Mouse (Mus musculus) heart, embryonic 12.5 days (tissue): ENCODE results near the gene Prf1. TPM values are rescaled to one million over a fixed set of nuclear protein-coding genes. Genes with fewer than 3 reads are reported as not detected.

Experiments
- ATAC-seq: fragments of 200-750 bp; cut with Nextera tagmentation; 2 replicates; pipeline ENCODE4 v1.8.0; 2017; ENCODE audit warnings: moderate TSS enrichment, moderate library complexity; ENCODE audit not compliant: insufficient number of reproducible peaks, low FRiP score
- H3K27ac ChIP-seq: fragments of 300-500 bp; sonication (generic); 2 replicates; pipeline ENCODE4 v1.5.1; 2016; ENCODE audit warnings: mild to moderate bottlenecking, moderate library complexity; ENCODE audit not compliant: poor library complexity, severe bottlenecking
- H3K27me3 ChIP-seq: fragments of 300-500 bp; sonication (generic); replicated peaks from 2 replicates; pipeline ENCODE4 v1.6.1; 2016; ENCODE audit warnings: mild to moderate bottlenecking, moderate library complexity
- H3K36me3 ChIP-seq: fragments of 300-500 bp; sonication (generic); 2 replicates; pipeline ENCODE4 v1.6.1; 2016; ENCODE audit warnings: mild to moderate bottlenecking, moderate library complexity
- H3K4me1 ChIP-seq: fragments of 300-500 bp; sonication (generic); replicated peaks from 2 replicates; pipeline ENCODE4 v1.6.1; 2016; ENCODE audit warnings: mild to moderate bottlenecking
- H3K4me2 ChIP-seq: fragments of 300-500 bp; sonication (generic); 2 replicates; pipeline ENCODE4 v1.6.1; 2016; ENCODE audit warnings: mild to moderate bottlenecking, moderate library complexity
- H3K4me3 ChIP-seq: fragments of 300-500 bp; sonication (generic); 2 replicates; pipeline ENCODE4 v1.5.1; 2016; ENCODE audit warnings: mild to moderate bottlenecking
- H3K9ac ChIP-seq: fragments of 300-500 bp; sonication (generic); 2 replicates; pipeline ENCODE4 v1.6.1; 2016; ENCODE audit warnings: mild to moderate bottlenecking, moderate library complexity
- H3K9me3 ChIP-seq: fragments of 300-500 bp; sonication (generic); replicated peaks from 2 replicates; pipeline ENCODE4 v1.6.1; 2016; ENCODE audit warnings: mild to moderate bottlenecking, moderate library complexity
- WGBS: fragments of 180-500 bp; shearing (Covaris S2); methylation state at CpG from one replicate; pipeline ENCODE4 v1.1.7; 2016; 5-methylcytosine and 5-hydroxymethylcytosine counted together
- polyA plus RNA-seq: library from polyadenylated mRNA; unstranded; fragments of >200 nt; fragmentation: Nextera tagmentation; extraction: Ambion mirVana; gene quantifications from 2 replicates; pipeline ENCODE4 v1.2.1, GENCODE M21; 2016

Prf1 gene
- 0.10 TPM in 1 of 2 replicates, not detected in the other for polyA plus RNA-seq

DNA sequence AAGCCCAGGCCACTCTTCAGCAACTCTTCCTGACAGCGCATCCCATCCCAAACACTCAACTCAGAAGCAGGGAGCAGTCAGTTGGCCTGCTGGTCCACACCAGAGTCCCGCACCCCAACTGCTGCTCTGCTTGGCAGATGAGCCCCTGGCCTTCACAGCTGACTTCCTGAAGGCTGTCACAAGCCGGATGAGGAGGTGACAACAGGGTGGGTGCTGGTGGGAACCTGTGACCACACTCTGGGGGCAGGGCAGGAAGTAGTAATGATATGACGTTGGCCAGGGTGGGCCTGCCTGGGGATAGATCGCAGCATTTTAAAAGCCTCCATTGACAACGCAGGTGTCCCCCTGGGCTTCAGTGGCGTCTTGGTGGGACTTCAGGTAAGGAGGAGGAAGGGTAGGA, at the start of gene Prf1:
Prf1 (plus strand) TSS at position 357 of the 400 bp plus-strand sequence.
- Histone ChIP-seq H3K27me3 (no peaks in the 10 kb centered on the region), H3K4me3 (no peak within 1 kb of the TSS), H3K9ac (no peak within 1 kb of the TSS), H3K27ac (no peak within 1 kb of the TSS), H3K4me1 (peaks cover 2% of the 10 kb centered on the region; the same call in 1 of the 2 replicates), H3K36me3 (no peaks in the 10 kb centered on the region), H3K4me2 (no peak within 1 kb of the TSS), H3K9me3 (no peaks in the 10 kb centered on the region)
- 58% methylated on average over 7 of the region's 7 CpGs for WGBS
- no peak for ATAC-seq

GRCm38 (mm10) chr10:61248596-61249114, 49.0 kb upstream of the Prf1 start:
- WGBS = 71% methylated on average over 13 of the region's 13 CpGs
- no peak overlapping the region for H3K4me2 ChIP-seq
- no peaks in the 10 kb centered on the region; the same call in 1 of the 2 replicates for H3K9me3 ChIP-seq
- no peak overlapping the region for H3K9ac ChIP-seq
- H3K4me3 ChIP-seq = no peak overlapping the region
- ATAC-seq = no peak
- no peak overlapping the region for H3K27ac ChIP-seq
- peaks cover 6% of the 10 kb centered on the region; the same call in 1 of the 2 replicates for H3K4me1 ChIP-seq
- no peaks in the 10 kb centered on the region for H3K36me3 ChIP-seq
- no peaks in the 10 kb centered on the region for H3K27me3 ChIP-seq

DNA sequence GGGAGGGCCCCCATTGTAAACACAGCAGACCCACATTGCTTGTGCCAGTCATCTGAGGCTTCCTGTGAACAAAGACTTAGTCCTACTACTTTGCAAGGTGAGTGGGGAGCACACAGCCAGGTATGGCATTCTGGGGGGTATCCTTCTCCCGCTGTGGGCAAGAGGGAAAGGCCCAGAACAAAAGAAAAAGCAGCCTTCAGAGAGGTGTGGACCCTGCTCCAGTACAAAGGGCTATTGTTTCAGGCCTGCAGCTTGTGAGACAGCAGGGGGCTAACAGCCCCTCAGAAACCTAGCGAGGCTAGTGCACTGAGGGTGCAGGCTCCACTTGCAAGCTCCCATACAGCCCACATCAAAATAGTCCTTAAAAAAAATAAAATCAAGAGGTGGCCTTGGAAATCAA, 47.7 kb upstream of the Prf1 start:
- Histone ChIP-seq H3K9ac (no peak overlapping the region), H3K4me1 (peaks cover 6% of the 10 kb centered on the region; the same call in 1 of the 2 replicates), H3K4me2 (no peak overlapping the region), H3K27ac (no peak overlapping the region), H3K36me3 (no peaks in the 10 kb centered on the region), H3K27me3 (no peaks in the 10 kb centered on the region), H3K4me3 (no peak overlapping the region), H3K9me3 (no peaks in the 10 kb centered on the region; the same call in 1 of the 2 replicates)
- no peak for ATAC-seq
- WGBS = 64% methylated on average over 2 of the region's 2 CpGs

GRCm38 (mm10) chr10:61254761-61255160, 42.9 kb upstream of the Prf1 start:
- Histone ChIP-seq H3K4me1 (0 out of 2 replicates have a peak, but pooled peaks cover 3% of the 10 kb centered on the region), H3K27me3 (no peaks in the 10 kb centered on the region), H3K27ac (no peak overlapping the region), H3K4me2 (no peak overlapping the region), H3K4me3 (no peak overlapping the region), H3K9ac (no peak overlapping the region), H3K9me3 (peaks cover 4% of the 10 kb centered on the region; the same call in 1 of the 2 replicates), H3K36me3 (no peaks in the 10 kb centered on the region)
- no peak for ATAC-seq
- WGBS = 89% methylated on average over 6 of the region's 6 CpGs

GRCm38 (mm10) chr10:61255190-61255589, 42.4 kb upstream of the Prf1 start:
- H3K27me3 ChIP-seq = no peaks in the 10 kb centered on the region
- H3K4me2 ChIP-seq = no peak overlapping the region
- no peak for ATAC-seq
- no peak overlapping the region for H3K27ac ChIP-seq
- whole genome bisulfite sequencing = 82% methylated on average over 8 of the region's 8 CpGs
- no peaks in the 10 kb centered on the region for H3K36me3 ChIP-seq
- no peak overlapping the region for H3K4me3 ChIP-seq
- H3K9me3 ChIP-seq = peaks cover 4% of the 10 kb centered on the region; the same call in 1 of the 2 replicates
- no peak overlapping the region for H3K9ac ChIP-seq
- 0 out of 2 replicates have a peak, but pooled peaks cover 3% of the 10 kb centered on the region for H3K4me1 ChIP-seq

DNA sequence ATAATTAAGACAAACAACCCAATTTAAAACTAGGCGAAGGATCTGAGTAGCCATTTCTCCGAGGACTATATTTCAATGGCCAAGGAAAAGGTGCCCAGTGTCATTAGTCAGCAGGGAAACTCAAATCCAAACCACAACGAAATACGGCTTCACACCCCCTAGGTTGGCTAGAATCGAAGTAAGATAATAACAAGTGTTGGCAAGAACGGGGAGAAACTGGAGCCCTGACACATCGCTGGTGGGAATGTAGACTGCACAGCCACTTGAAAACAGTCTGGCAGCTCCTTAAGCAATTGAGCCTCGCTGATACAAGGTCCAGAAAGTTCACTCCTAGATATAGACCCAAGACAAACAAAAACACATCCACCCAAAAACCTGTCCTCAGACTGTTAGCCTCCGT, 41.0 kb upstream of the Prf1 start:
- Histone ChIP-seq H3K4me3 (no peak overlapping the region), H3K4me1 (0 out of 2 replicates have a peak, but pooled peaks cover 3% of the 10 kb centered on the region), H3K9ac (no peak overlapping the region), H3K36me3 (no peaks in the 10 kb centered on the region), H3K4me2 (no peak overlapping the region), H3K27me3 (no peaks in the 10 kb centered on the region), H3K9me3 (peaks cover 4% of the 10 kb centered on the region; the same call in 1 of the 2 replicates), H3K27ac (no peak overlapping the region)
- WGBS = 86% methylated on average over 9 of the region's 9 CpGs
- ATAC-seq = no peak

DNA sequence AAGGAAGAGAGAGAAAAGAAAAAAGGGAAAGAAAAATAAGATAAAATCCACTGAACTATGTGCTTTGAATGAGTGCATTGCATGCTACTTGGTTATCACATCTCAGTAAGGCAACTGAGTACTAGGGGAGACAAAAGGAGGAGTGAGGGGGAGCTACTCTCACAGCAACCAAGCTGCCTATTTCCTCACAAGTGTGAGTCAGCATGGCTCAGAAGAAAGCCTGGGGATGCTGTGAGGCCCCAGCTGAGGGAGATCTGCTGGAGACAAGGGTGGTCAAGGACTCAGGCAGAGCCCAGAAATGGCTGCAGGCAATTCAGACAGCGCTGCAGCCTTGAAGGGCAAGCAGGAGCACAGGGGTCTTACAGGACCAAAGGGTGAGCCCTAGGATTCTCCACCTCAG, 39.5 kb upstream of the Prf1 start:
- no peak overlapping the region for H3K27ac ChIP-seq
- WGBS = 76% methylated on average over 1 of the region's 1 CpGs
- H3K36me3 ChIP-seq = no peaks in the 10 kb centered on the region
- no peak overlapping the region for H3K9ac ChIP-seq
- no peak overlapping the region for H3K4me3 ChIP-seq
- H3K27me3 ChIP-seq = no peaks in the 10 kb centered on the region
- peaks cover 4% of the 10 kb centered on the region; the same call in 1 of the 2 replicates for H3K9me3 ChIP-seq
- H3K4me2 ChIP-seq = no peak overlapping the region
- H3K4me1 ChIP-seq = 0 out of 2 replicates have a peak, but pooled peaks cover 3% of the 10 kb centered on the region
- ATAC-seq = no peak

DNA sequence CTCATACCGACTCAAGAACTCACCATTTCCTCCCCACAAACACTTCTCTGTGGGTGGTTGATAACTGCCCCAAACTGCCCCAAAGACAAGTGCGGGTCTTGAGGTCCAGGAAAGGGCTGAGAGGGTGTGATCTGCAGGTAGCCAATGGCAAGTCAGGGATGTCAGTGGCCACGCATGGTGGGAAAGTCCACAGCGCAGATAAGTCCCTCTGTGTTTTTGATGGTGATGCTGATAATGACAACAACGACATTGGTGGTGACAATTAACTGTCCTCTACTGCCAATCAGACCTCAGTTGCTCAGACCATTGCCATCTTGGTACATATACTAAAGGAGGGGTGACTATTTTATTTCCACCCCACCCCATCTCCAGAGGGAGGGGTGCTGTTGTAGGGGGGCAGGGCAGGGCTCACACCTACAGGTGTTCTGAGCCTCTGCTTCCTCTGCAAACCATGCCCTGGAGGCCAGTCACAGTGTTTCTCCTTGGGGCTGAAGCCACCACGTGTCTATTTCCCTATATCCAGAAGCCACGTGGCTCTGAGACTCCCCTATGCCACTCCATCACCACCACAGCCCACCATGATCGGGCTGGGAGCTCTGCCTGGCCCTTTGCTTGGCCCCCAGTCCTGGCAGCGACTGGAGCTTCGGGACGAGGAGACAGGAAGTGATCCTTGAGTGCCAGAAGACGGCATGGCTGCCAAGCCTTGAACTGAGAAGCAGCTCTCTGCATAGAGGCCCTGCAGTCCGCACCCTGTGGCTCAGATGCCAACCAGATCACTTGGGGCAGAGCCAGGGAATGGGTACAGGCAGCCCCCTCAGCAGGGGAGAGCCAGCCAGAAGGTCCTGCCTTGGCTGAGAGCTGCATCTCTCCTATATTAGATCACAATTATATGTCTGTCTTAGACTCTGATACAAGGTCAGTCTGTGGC, 36.1 kb upstream of the Prf1 start:
- peaks cover 4% of the 10 kb centered on the region; the same call in 1 of the 2 replicates for H3K9me3 ChIP-seq
- no peaks in the 10 kb centered on the region for H3K27me3 ChIP-seq
- no peak overlapping the region for H3K9ac ChIP-seq
- no peaks in the 10 kb centered on the region for H3K36me3 ChIP-seq
- H3K27ac ChIP-seq = no peak overlapping the region
- 0 out of 2 replicates have a peak, but pooled peaks cover 3% of the 10 kb centered on the region for H3K4me1 ChIP-seq
- 49% methylated on average over 13 of the region's 13 CpGs for WGBS
- ATAC-seq = no peak; the same call in 1 of the 2 replicates
- no peak overlapping the region for H3K4me2 ChIP-seq
- H3K4me3 ChIP-seq = no peak overlapping the region

DNA sequence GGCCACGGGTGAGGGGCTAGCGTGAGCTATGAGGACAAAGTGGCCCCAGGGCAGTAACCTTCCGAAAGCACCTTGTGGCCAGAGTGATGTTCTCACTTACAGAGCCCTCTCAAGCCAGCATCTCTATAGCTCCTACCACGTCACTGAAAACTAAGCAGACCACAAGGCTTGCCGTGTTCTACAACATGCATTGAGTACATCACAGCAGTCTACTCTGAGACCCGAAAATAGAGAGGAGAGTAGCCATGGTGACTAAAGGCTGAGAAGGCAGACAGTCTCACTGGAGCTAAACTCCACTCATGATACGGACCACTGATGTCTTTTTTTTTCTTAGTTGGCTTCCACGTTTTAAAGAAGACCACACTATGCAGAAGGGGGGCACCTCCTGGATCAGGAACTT, 34.0 kb upstream of the Prf1 start:
- 0 out of 2 replicates have a peak, but pooled peaks cover 3% of the 10 kb centered on the region for H3K4me1 ChIP-seq
- no peak for ATAC-seq
- peaks cover 5% of the 10 kb centered on the region; the same call in 1 of the 2 replicates for H3K27me3 ChIP-seq
- 76% methylated on average over 8 of the region's 8 CpGs for WGBS
- H3K4me3 ChIP-seq = no peak overlapping the region
- H3K36me3 ChIP-seq = no peaks in the 10 kb centered on the region
- no peak overlapping the region for H3K4me2 ChIP-seq
- no peak overlapping the region for H3K9ac ChIP-seq
- no peaks in the 10 kb centered on the region for H3K9me3 ChIP-seq
- no peak overlapping the region for H3K27ac ChIP-seq

- no peak overlapping the region for H3K27ac ChIP-seq
- no peaks in the 10 kb centered on the region for H3K36me3 ChIP-seq
- WGBS = 86% methylated on average over 5 of the region's 5 CpGs
- H3K27me3 ChIP-seq = peaks cover 12% of the 10 kb centered on the region; the same call in 1 of the 2 replicates
- no peak for ATAC-seq
- no peak overlapping the region for H3K4me3 ChIP-seq
- H3K4me1 ChIP-seq = peaks cover 8% of the 10 kb centered on the region
- H3K9ac ChIP-seq = no peak overlapping the region
- H3K4me2 ChIP-seq = no peak overlapping the region
- H3K9me3 ChIP-seq = no peaks in the 10 kb centered on the region
Observed at GRCm38 (mm10) chr10:61267378-61267777, 30.3 kb upstream of the Prf1 start.

DNA sequence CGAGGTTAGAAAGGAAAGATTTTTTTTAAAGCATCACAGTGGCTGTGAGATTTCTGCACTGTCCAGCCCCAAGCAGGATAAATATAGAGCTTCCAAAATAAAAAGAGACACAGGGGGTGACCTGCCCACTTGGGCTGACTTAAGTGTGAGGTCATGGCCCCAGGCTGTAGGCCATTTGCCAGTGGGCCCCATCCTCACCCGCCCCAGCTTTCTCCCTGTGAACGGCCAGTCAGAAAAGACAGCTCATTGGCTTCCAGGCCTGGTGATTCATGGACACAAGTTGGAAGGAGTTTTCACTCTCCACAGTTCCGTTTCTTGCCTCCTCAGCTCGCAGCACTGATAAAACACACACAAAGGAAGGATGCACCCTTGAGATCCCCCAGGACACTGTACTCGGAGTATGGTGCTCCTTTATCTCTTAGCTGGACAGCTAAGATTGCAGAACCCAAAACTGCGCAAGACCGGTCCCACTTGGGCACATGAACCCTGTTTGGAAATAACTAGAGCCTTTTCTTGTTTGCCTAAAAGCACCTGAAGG, 25.5 kb upstream of the Prf1 start:
- Histone ChIP-seq H3K36me3 (no peaks in the 10 kb centered on the region), H3K9me3 (no peaks in the 10 kb centered on the region), H3K4me3 (peak overlapping the region; percentile 62; the same call in 1 of the 2 replicates), H3K27me3 (peaks cover 12% of the 10 kb centered on the region; the same call in 1 of the 2 replicates), H3K9ac (no peak overlapping the region), H3K4me2 (peak overlapping the region; percentile 94), H3K4me1 (peaks cover 25% of the 10 kb centered on the region), H3K27ac (no peak overlapping the region)
- ATAC-seq = no peak
- 20% methylated on average over 8 of the region's 8 CpGs for WGBS
